Mouse (Mus musculus) telencephalon, adult 2 months (tissue): ENCODE data around the gene Dlg5.

Source experiments
- DNase-seq: peaks from one replicate; pipeline ENCODE4 v3.0.0-alpha.2; 2011; ENCODE audit warnings: low read depth, low spot score

Gene Dlg5

DNA sequence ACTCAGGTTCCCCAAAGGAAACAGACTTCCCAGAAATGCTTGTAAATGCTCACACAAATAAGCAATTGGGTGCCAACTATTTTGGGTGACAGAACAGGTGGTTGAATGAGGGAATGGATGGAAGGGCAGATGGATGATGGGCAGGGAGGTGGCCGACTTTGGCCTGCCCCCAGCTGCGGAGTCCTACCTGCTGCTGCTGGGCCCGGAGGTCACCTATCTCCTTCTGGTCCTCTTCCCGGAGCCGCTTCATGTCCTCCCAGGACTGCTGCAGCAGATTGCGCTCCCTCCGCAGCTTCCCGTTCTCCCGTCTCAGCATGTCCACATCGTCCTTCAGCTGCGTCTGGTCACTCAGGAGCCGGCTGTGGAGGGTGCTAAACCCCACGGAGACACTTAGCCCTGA lies 55.6 kb downstream of the Dlg5 start:
- no peak for DNase-seq

DNA sequence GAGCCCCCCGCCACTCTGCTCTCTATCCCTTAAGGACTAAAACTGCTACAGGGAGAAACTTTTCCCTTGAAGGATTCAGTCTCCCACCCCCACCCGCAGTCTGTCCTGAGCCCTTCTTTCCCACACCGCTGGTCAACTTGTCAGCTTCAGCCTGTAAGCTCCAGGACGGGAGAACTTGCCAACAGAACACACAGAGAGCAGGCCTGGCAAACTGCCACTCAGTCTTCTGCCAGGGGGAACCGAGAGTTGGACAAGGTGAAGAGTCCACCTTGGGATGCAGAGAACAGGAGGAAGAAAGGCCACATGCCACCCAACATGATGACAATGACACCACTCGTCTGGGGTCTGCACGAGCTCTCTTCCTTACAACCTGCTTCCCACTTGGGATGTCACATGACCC lies 56.1 kb downstream of the Dlg5 start:
- DNase-seq, result no peak

DNA sequence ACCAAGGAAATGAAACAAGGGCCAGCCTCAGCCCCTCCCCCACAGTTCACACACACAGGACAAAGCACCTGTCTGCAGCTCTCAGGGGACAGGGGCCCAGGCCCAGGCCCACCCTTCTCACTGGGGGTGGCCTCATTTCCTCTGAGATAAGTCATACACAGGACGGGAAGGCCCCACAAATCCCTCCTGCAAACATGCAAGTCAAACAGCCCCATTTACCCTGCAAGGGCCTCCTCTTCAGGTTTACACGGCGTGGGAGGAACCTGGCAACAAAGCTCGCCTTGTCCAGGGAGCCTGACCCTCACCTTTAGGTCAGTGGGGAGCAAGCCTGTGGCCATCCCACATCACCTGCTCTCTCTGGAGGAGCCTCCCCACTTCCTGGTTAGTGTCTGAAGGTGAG lies 60.2 kb downstream of the Dlg5 start:
- no peak for DNase-seq

DNA sequence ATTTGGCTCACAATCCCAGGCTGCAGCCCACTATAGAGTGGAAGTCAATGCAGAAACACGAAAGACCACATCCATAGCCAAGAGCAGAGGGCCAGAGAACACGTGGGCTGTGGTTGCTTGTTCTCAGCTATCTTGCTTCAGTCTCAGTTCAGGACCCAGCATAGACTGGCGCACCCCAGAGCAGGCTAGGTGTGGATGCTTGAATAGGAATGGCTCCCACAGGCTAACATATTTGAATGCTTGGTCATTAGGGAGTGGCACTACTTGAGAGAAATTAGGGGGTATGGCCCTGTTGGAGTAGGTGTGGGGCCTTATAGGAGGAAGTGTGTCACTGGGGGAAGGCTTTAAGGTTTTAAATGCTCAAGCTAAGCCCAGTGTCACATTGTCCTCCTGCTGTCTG lies 62.8 kb downstream of the Dlg5 start:
- DNase-seq, result no peak

DNA sequence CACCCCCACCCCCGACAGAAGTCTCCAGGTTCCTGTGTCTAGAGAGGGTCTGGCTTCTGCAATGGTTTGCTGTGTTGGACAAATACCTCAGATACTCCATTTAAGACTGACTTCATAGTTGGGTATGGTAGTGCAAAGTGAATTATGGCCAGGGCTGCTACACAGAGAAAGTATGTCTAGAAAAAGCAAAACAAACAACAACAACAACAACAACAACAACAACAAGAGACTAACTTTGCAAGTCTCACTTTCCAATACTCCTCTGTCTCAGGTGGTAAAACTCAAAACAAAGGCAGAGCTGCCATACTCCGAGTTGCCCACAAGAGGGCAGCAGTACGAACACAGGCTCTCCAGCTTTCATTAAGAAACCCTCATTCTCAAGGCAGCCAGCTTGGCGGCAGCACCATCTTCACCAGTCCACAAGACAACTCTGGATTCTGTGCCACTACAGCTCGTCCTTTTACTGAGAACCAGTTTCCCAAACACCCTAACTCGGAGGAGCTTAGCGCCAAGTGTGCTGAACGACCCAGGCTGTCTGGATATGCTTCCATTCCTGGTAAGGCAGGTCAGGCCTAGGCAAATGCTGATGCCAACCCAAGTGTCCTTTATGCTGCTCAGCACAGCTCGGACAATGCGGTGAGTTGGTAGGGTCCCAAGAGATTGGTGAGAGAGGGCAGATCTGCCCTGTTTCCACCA lies 63.8 kb downstream of the Dlg5 start:
- peak; percentile 61 for DNase-seq

DNA sequence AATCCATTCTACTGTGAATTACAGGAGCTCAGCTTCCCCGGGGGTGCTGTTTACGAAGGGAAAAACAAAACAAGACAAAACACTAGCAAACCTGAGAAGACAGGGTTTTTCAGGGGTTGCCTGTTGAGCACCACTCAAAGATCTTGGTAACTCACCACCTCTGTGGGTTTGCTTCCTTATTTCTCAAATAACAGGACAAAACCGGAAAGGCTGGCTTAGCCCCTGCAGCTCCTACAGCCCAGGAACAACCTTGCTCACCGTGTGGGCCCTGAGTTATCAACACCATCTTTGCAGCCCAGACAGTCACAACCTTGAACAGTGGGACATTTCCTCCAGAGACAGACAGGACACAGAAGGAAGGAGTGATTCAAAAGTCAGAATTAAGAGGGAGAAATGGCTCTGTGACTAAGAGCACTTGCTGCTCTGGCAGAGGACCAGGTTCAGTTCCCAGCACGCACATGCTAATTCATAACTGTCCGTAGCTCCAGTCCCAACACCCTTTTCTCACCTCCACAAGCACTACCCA lies 66.2 kb downstream of the Dlg5 start:
- no peak for DNase-seq

DNA sequence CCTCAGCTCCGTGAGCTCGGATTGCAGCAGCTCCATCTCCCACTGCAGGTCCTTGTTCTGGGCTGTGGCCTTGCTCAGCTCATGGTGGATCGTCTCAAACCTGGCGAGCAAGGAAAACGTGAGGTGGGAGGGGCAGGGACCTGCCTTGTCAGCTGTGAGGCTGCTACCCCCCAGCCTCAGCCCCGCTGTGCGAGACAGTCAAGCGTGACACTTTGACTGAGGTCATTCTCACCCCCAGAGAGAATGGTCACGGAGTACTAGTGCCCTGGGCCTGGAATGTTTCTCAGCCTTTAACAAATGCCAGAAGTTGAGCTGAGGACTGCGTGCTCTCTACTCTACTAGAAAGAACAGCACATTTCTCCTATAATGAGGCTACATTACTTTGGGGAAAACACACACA lies 69.1 kb downstream of the Dlg5 start:
- DNase-seq, result no peak

DNA sequence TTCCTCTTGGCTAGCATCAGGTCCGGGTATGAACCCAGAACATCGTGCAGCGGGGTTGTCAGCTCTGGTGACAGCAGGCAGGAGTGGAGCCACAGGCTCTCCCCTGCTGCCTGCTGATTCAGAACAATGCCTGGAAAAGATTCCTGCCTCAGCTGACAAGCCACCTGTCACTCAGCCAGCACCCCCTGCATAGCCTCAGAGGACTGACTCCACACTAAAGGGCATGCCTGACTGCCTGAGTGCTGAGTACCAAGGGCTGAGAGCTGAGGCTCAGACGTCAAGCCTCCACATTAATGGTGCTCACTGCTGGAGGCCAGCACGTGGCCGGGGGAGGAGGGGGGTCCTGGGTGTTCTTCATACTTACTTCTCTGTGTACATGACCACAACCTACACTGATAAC lies 72.4 kb downstream of the Dlg5 start:
- DNase-seq, result no peak

DNA sequence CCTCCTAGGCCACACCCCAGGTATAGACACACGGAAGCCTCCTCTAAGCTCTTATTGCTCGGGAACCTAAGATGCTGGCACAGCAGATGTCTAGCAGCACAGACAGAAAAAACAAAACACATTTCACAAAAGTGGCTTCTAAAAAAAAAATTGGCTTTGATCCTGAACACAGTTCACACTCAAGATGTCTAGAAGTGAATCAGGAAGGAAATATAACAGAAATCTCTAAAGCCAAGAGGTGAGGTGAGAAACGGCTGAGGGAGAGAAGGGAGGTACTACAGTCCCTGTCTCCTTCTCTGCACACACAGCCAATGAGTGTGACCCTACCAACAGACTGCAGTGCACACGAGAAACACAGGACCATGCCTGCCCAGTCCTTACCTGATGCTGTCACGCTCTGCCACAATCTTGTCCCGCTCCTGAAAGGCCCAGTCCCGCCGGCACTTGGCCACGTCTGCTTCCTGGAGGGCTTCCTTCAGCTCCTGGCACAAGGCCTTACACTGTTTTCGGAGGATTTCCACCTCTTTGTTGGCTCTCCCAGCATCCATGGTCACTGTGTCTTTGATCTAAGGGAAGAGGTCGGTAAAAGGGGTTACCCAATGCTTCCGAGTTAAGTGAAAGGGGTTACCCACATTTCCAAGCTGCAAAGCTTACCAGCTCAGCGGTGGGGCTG lies 73.9 kb downstream of the Dlg5 start:
- peak; percentile 58 for DNase-seq

DNA sequence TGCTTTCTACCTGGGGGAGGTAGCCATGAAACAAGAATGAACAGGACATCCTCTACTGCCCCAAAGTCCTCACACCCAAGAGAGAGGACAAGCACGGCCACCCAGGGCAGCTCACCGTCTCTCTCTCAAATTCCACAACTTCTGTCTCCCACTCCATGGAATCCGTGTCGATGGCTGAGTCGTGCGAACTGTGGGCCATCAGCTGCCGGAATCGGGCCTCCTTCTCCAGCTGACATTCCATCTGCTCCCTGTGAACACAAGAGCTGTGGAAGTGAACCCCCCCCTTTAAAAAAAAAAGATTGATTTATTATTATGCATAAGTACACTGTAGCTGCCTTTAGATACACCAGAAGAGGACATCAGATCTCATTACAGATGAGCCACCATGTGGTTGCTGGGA lies 79.7 kb downstream of the Dlg5 start:
- no peak for DNase-seq

DNA sequence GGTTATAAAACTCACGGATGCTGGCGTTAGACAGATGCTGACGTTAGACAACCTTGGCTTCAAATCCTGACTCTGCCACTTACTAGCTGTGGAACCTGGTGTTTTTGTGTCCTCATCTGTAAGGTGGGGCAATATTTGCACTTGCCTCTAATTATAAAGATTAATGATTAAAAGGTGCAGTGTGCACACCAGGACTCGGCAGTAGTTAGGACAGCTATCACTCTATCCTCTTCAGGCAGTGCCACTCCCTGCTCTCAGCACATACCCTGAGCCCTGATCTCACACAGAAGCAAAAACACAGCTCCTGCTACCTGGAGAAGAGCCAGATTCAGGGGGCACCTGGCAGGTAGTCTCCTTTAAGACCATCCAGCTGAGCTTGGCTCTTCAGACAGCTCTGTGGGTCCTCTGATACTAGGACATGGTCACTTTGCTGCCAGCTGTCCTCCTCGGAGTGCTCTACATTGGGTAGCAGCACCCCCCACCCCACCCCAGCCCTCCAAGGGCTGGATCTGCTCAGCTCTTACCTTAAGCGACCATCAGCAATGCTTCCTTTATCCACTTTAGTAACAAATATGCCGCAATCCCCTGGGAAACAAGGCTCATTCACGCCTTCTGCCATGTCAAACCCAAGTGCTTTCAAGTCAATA lies 80.9 kb downstream of the Dlg5 start:
- DNase-seq, result no peak

DNA sequence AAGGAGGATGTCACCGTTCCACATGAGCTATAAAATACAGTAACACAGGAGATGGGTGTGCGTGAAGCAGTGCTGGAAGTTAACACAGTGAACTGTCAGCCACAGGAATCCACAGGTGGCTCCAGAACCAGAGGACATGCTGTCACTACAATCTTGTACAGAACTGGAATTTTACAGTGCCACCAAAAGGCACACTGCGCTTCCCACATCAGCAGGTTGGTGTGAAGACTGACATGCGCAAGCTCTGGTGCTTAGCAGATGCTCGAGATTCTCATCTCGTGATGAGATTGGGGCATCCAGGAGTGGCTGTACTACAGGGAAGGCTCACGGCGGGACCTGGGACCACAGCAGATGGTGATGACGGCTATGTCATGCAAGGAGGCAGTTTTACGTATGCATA lies 82.9 kb downstream of the Dlg5 start:
- peak; percentile 24 for DNase-seq

DNA sequence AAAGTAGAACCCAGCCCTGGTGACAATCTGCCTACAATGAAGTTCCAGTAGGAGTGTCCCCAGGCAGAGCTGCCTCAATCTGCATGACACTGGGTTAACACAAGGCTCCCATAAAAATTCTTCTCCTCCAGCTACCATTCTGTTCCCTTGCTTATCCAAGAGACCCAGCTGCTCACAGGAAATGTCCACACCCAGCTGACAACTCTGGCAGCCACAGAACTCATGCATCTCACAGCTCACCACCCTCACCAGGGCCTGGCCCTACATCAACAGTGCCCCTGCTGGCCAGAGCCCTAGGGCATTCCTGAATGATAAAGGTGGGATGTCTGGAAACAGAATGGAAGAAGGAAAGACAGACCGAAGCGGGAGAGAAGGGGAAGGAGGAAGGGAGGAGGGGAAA lies 96.8 kb downstream of the Dlg5 start:
- DNase-seq, result no peak

DNA sequence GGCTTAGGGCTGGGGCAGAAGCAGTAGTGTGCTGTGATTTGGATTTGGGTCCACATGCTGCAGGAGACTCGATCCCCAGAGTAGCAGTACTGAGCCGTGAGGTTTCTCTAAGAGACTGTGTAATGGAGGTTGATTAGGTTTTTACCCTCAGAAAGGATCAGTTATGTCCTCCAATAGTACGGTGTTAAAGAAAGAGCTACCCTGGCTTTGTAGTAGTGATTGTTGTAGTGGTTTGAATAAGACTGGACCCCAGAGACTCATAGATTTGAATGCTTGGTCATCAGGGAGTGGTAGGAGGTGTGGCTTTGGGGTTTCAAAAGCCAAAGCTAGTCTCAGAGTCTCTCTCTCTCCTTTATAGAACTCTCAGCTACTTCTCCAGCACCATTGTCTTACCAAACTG lies 100.9 kb downstream of the Dlg5 start:
- DNase-seq, result no peak

DNA sequence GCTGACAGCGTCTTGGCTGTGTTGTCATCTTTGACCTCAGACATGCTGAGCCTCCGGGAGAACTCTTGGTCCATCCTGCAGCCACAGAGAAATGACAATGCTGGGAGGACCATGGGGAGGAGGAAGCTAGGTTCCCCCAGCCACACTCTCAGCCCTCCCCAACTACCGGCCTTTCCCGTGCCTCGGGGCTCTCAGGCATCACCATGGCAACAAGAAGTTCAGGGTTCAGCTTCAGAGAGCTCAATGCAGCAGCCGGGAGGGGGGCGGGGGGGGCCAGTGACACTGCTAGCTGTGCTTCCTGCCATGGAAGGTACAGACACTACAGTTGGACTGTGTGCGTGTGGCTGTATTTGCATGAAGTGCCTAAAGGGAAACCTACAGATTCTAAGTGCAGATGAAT lies 101.3 kb downstream of the Dlg5 start:
- no peak for DNase-seq

DNA sequence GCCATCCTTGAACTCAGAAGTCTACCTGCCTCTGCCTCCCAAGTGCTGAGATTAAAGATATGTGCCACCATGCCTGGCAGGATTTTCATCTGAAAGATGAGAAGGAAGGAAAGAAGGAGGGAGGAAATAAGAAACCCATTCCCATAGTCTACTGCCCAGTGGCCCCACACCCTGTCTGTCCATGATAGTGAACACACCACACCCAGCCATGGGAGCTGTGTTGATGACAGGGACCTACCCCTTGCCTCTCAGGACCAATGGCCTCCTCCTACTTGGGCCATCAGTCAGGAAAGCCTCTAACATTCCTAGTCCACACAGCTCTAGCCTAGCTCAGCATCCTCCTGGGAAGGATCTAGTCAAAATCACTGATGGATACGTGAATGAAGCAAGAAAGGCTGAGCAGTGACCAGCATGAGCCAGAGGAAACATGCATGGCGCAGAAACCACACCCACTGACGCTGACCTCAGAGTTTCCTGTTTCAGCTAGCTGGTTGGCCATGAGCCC lies 102.7 kb downstream of the Dlg5 start:
- DNase-seq, result no peak

DNA sequence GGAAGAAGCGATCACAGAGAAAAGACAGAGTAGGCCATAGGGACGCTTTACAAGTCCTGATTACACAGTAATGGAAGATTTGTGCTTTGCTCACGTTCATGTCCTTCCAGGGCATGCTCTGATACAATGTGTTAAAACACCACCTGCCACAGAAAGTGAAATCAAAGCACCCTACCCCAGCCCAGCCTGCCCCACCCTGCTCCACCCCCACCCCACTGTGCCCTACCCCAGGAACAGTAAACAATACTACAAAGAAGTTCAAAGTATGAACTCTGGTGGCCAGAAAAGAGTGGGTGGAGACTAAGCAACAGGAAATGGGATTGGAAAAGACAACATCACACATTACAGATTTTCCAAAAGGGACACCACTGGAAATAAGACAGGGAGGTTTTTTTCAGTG lies 104.0 kb downstream of the Dlg5 start:
- DNase-seq, result no peak

DNA sequence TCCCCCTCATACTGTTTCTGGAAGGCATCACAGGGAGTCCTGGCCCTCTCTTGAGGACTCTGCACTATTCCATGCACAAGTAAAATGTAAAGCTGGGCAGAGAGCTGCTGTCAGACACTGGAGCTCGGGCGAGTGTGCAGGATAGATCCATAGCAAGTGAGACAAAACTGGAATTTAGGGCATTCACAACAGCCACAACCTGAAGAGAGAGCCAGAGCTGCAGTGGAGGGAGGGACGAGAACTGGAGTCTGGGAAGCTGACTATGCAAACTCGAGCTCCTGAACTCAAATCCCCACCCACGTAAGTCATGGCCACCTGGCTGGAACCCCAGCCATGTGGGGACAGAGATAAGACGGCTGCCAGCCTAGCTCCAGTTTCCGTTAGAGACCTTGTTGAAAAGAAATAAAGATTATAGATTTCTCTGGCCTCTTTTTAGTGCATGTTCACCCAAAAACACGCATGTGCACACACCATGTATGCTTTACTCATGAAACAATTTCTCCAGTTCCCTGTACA lies 105.4 kb downstream of the Dlg5 start:
- no peak for DNase-seq

DNA sequence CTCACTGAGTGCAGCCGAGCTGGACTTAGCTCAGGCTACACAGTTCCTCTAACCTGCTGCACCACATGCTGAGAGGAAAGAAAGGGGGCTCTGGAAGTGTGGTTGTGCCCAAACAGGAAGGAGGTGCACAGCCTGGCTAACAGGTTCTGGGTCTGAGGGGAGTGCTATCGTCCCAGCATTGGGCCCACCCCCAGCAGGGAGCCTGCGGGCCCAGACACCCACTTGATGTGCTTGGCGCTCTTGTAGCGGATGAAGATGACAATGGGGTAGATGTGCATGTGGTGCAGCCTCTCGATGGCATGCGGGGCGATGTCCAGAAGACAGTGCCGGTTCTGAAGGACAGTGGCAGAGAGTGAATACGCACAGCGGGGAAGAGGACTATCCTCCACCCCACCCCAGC lies 108.8 kb downstream of the Dlg5 start:
- DNase-seq, result no peak

DNA sequence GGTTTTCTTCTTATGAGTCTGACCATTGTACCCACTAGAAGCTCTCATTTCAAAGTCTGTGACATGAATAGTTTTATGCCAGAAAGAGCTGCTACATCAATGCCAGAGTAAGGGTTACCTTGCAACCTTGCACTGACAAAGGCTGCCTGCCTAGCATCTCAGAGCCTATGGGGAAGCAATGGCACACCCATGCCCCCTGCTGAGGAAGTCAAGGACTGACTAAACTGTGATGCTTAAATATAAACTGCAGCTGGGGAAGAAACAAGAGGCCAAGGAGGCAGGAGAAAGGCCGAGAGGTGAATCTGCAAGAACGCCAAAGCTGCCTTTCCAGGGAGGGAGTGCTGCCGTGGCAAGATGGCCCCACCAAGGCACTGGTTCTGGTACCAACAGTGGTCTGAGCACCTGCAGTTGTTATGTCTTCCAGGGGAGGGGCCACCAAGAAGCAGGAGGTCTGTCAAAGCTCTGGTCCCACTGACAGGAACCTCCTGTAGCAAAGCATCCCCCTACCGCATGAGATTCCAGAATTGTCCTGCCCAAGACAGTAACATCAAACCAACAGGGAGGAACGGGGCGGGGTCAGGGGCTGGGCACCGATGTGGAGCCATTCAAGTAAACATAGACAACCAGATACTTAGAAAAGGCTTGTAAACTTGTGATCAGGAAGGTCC lies 111.0 kb downstream of the Dlg5 start:
- DNase-seq, result no peak

DNA sequence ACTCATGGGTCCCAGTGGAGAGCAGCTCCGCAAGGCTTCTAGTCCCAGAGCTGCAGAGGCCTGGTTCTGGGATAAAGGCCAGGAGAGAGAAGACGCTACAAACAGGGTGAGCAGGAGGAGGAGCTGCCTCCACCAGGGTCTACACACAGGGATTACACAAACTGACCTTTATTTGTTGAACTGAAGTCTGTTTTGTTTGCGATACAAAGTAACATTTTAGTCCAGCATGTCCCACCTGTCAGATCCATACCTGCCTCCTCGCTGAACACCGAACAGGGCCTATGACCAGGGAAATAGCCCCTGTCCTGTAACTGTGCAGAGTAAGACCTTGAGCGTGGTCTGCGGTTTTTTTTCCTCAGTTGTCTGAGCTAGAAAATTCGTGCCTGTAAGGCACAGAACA lies 111.9 kb downstream of the Dlg5 start:
- DNase-seq, result no peak

DNA sequence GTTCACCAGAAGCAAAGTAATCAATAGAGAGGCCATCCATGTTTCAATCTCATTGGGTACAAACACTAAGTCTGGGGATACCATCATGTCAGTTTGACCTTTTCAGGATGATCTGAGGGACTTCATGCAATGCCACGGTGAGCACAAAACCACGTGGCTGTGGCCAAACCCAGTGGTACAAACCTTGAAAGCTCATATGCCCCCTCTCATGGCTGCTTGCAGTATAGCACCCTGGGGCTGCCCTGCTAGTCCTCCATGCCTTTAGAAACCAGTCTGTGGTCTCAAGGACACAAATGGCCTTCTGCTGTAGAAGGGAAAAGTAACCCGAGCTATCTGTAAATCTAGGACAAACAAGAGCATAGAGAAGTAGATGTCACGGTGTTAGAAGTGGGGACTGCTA lies 113.6 kb downstream of the Dlg5 start:
- no peak for DNase-seq
